Mouse (Mus musculus) yolk sac, embryonic 10.5 days (tissue): ENCODE data around the gene Hexim1.
A peak's percentile ranks its signal among the peaks of the same experiment; 100 is the strongest.

Experiments used
- DNase-seq: peaks from one replicate; pipeline ENCODE4 v3.0.0-alpha.2; 2017; ENCODE audit warnings: low spot score

Hexim1 gene

DNA sequence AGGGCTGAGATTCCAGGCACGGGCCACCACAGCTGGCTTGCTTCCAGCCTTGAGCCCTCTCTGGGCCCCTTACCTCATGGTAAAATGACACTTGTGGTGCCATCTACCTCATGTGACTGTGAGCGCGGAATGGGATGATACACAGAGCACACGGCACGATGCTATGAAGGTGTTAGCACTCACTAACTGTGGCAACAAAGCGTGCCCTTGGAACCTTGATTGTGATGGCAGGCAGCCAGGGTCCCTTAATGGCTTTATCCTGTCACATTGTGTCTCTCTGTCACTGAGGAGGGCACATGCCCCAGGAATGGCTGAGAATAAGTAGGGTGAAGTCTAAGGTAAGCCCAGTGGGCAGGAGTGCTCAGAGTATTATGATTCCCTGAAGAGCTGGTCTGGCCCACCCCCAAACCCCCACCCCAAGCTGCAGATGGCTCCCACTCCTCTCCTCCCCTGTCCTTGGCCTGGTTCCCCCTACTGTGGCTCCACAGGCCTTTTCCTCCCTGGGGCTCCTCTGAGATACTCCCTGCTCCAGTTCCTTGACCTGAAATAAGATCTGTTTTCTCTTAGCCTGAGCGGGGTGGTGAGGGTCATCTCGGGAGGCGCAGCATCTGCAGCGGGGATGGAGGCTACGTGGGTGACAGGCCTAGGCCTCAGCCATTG, 17.4 kb upstream of the Hexim1 start:
- no peak for DNase-seq

DNA sequence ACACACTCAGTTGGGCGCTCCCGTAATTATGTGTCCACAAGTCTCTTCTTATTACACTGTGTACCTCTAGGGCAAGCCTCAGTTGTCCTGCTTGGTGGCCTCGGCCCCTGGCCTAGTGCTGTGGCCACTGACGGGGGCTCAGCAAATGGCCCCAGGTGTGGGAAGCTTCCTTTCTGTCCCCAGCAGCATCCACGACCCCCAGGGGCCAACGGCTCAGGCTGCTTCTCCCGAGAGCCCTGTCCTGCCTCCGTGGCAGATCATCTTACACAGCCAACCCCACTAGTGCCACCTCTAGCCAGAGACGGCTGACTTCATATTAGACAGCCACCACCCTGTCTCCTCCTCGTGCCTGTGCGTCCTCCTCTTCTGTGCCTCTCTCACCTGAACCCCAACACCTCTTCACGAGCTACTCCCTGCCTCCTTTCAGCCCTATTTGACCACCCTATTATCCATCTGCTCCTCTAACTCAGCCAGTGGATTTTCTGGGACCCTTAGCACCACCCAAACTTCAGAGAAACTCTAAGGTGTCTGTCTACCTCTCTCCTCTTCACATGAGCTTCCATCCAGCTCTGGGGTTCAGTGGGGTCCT, 16.6 kb upstream of the Hexim1 start:
- DNase-seq: no peak

DNA sequence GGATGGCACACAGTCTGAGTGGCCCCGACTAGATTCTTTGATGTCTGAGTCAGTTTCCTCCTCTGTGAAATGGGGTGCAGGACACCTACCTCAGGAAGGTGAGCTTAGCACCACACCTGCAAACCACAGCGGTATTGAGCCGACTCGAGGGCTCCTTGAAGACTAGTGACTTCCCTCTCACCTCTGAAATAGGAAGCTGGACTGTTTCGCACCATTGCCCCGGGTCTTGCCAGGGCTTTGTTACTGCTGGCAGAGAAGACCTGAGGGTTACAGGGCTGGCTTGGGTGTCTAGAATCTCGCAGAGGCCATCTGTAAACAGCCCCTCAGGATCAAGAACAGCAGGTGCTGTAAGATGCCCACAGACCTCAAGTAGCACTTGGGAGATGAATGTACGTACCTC, 15.7 kb upstream of the Hexim1 start:
- DNase-seq: no peak

DNA sequence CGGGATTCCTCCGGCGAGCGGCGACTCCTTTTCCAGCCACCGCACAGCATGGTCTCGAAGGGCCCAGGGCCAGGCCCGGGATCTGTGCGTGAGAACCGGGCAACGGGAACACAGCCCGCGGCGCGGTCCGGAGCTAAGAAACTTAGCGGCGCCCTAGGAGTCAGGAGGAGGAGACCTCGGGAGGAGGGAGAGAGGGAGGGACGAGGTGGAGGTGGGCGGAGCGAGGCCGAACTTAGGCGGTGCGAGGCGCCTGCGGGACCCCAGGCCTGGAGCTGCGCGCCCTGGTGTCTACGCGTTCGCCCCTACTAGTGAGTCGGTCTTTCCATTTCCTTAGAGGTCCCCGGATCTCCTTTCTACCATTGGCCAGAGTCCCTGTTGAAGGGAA, 14.6 kb upstream of the Hexim1 start, which contains the start of the genes Plcd3 and Acbd4:
Gene Plcd3, minus strand, starts transcription at position 178 of the 385 bp plus-strand sequence.
Gene Acbd4, plus strand, starts transcription at position 202 of the 385 bp plus-strand sequence.
- DNase-seq: peak; percentile 88

DNA sequence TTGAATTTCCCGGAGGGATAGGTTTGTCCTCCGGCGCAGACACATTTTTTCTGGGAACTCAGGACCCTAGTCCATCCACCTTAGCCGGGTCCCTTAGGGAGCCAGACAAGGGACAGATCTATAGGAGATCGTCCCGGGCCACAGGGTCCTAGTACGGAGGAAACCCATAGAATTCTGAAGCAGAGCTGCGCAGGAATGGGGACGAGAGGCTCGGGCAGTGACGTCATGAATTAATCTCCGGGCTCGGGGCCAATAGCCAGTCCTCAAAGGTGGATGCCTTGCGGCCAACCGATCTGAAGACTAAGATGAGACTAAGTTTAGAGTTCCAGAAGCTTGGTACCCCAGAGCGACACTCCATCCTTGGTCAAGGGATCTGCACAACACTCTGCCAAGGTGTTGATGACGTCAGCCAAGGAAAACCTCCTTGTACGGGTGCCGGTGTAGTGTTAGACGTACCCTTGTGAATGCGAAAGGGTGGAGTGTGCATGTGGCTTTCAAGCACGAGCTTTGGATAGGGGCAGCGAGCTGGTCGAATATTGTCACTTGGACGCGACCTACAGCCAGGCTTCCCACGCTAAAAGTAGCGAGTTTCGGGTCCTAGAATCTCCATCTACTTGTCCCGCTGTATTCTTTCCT, 14.0 kb upstream of the Hexim1 start:
- DNase-seq: peak; percentile 65

DNA sequence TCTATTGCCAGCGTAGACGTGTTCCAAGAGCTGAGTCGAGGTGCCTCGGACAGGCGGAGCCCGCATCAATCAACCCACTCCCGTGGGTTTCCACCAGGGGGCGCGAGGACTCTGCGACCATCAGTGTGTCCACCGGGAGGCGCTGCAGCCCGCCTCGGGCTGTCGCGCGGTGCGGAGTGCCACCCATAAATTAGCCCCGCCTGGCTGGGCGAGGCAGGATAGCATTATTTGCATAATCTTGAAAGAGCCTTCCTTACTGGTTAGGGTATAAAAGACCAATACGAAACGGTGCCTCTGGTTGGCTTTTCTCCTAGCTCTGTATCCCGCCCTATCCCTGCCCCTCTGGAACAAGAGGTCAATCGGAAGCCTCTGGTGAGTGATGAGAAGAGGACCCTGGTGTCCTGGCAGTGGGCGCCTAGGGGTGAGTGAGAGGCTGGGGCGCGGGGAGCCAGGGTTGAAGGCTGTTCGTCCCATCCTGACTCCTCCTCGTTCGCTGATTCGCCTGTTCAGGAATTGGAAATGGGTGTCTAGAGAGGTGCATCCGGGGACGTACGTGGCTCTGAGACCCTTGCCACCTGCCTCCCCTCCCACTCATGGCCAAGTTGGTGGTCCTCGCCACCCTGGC, 13.2 kb upstream of the Hexim1 start:
- peak; percentile 96 for DNase-seq

DNA sequence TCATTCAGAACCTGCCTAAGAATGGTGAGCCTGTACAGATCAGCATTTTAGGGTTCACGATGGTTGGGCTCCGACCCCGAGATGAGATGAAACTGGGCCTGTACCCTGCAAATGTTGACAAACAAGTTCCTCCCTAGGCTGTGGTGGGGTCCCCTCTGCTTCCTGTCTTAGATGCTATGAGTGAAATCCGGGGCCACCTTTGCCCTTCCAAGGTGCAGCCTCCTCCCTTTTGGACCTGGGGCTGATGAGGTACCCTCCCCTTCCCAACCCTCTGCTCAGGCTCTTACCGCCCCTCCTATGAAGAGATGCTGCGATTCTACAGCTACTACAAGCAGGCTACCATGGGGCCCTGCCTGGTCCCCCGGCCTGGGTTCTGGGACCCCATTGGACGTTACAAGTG, 12.4 kb upstream of the Hexim1 start:
- DNase-seq: no peak

DNA sequence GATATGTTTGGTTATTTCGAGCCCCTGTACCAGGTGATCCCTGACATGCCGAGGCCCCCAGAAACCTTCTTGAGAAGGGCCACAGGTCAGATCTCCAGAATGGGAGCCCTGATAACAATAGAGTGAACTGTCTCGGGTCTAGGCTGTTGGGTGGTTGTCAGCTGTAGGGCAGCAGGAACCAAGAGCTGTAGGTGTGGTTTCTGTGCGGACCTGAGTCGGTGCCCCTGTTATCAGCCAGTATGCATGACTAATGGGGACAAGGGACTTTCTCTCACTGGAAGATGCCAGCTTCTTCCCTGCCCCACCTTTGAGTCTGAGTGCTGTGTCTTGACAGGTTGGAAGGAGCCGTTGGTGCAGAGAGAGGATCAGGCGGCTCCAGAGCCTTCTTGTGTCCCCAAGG, 11.6 kb upstream of the Hexim1 start:
- no peak for DNase-seq

DNA sequence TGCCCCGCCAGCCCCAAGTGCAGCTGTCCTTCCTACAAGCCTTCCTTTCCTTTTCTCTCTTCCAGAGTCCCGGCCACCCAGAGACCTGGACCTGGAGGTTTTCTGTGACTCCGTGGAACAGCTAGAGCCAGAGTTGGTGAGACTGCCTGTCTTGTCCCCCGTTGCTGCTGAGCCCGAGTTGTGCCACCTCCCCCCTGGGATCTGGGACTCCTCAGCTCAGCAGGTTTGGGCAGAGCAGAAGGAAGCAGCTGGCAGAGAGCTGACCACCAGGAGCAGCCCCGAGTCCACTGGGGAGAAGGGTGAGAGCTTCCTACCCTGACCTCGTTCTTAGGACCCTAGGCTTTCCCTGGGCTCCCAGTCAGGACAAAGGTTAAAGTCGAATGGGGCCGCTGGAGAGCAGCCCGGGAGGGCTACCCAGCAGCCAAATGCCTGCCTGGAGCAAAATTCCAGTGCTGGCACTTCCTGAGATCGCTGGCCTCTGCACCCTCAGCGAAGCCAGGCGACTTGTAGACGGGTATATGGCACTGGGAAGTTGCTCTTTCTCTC, 10.8 kb upstream of the Hexim1 start:
- peak; percentile 71 for DNase-seq

DNA sequence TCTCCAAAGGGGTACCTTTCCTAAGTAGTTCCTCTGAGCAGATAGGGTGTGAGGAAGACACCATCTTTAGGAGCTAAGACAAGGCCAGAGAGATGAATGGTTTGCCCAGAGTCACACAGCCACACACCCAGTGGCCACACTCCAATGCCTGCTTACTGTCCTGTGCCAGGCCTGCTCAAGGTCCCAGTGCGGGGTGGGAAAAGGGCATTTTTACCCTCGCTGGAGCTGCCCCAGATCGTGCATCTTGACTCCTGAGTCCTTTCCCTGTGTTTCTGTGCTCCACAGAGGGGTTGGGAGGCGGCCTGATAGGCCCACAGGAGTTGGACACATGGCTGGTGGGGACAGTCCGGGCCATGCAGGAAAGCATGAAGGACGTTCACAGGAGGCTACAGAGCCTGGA, 10.2 kb upstream of the Hexim1 start:
- DNase-seq: no peak

DNA sequence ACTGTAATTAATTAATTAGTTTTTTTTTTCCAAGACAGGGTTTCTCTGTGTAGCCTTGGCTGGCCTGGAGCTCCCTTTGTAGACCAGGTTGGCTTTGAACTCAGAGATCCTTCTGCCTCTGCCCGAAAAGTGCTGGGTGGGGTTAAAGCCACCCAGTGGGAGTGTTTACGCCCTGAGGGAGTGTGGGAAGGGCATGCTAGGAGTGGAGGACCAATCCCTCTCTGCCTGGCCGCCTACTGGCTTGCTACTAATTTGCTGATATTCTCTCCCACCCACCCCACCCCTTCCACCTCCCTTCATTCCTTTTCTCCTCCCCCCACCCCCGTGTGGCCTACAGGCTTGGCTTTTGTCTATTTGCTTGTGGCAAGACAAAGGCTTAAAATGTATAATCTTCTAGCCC, 9.6 kb upstream of the Hexim1 start:
- no peak for DNase-seq

DNA sequence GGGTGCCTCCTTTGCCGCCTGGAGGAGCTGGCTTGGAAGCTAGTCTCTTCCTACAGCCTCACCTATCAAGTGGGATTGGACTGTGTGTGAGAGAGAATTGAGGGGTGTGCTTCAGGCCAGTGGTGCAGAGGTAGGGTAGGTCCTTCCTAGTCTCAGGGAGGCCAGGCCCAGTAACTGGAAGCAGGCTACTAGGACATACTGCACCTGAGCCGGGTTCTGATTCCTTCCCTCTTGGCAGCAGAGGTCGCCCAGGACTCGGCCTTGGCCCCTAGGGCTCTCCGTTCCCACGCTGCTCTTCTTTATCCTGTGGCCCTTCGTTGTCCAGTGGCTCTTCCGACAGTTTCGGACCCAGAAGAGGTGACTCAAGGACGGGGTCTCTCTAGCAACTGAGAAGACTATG, 4.7 kb upstream of the Hexim1 start:
- DNase-seq: no peak

DNA sequence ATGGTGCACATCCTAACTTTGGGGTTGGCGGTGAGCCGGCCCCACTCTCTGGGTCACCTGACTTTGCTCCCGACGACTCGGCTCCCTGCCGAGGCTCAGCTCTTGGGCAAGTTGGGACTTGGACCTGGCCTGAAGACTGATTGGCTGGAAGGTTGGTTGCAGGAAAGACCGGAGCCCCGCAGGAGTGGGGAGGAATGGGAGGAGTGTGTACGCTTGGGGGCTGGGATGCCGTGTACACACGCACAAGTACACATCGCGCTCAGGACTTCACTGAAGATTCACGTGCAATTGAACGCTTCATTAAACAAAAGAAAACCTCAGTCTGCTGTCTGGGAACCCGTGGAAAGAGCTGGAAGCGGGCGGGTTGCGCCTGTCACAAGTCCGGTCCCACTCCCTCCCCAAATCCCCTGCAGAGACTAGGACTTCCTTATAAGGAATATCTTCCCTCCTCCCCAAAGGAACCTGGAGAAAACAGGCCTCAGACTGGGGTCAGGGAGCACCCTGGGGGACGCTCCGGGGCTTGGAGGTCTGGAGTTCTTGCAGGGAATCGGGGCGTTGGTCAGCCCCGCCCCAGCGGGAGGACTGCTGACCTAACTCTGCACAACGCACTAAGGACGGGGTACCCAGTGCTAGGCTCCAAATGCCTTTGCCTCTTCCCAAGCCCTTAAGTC, 4.0 kb upstream of the Hexim1 start:
- peak; percentile 85 for DNase-seq

DNA sequence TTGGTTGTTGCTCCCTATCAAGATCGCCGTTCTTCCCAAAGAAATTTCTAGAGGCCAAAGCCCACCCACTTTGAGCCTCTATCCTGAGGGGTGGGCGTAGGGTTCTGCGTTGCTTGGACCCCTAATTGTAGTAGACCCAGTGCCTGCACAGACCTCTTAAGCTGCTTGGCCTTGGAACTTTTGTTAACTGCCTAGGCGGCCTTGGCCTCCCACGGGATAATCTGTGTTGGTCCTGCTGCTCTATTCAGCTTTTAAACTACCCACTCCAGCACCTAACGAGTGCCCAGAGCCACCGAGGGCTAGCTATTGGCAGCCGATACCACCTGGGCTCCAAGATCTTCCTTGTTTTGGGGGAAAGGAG, 3.5 kb upstream of the Hexim1 start:
- DNase-seq: no peak

DNA sequence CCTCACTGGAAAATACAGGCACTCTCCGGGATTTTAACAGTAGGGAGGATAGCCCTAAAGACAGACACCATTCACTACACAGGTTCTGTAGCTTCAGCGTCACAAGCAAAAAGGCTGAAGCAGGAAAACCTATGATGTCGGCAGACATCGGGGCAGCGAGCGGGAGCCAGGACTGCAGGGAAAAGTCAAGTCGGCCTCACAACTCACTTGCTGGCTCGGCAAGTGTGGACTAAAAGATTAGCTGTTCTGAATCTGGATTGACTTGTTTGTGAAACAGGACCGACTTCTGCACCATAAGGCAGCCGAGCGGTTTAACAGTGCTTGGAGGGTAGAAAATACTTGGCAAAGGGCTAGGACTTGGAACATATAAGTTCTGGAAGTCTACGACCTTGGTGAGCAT, 3.0 kb upstream of the Hexim1 start:
- no peak for DNase-seq

DNA sequence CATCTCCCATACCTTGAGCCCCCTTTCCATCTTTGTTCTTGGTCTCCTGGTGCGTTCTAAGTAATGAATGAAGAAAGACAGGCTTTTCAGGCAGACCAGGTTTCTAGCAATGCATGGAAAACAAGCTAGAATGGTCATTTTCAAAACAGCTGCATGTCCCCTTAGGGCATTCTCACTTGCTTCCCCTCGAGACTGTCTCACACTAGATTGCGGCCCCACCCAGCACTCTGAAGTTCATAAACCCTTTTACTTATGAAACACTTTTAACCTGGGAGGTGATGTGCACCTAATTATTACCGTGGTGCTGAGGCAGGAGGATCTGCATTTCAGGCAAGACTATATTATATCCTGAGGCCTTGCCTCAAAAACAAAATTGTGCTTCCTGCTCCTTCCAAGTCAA, 2.3 kb upstream of the Hexim1 start:
- no peak for DNase-seq

DNA sequence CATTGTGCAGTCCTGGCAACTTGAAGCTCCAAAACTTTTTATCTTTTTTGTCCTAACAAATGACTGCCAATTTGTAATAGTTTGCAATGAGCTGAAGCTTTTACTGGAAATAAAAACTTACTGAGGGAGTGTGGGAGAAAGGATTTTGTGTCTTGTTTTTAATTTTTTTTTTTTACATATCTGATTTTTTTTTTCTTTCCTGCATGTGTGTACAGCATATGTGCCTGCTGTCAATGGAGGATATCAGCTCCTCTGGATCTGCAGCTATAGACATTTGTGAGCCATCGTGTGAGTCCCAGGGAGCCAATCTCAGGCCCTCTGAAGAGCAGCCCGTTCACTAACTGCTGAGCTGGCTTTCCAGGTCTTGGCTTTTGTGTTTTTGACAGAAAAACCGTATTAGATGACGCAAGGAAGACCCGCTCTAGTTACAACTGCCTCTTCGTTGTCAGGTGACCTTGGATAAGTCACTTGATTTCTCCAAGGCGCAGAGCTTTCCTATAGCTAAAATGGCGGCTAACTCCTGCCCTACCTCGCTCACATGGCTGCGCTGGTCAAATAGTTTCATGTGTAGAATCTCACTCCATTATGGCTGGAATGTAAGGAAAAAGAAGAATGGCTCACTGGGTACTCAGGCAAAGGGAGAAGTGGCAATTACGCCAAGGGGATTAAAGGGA, 1.6 kb upstream of the Hexim1 start:
- DNase-seq: peak; percentile 63

DNA sequence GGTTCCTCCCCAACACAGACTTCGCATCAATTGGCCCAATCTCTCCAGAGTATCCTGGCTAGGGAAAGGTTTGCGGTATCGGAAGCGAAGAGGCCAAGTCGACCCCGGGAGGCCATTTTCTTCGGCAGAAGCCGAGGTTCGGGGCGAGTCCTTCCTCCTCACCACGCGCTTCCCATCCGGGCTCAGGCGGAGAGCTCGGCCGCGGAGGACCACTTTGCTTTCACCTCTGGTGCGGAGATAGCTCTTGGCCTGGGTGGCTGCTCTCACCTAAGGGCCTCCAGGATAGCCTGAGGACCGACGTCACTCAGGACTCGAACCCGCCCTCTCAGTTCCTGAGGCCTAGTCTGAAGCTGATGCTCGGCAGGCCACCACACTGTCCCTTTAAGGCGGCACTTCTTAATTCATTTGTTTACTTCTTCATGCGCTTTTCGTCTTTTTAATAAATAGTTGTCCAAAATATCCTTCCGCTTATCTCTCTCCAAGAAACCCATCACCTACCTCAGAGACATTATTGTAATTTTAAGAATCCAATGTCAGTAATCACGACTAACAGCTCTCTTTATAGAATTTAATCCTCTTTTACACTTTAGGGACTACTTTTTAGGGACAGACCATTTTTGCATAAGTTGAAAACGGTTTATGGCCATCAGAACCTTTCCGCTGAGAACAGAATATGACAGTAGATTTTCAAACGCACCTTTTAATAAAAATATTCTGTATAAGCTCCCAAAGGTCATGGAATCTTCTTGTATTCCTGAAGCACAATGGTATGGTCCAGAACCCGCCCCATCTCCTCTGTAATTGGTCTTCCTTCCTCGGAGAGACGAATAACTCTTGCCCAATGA, 646 bp upstream of the Hexim1 start:
- DNase-seq: peak; percentile 91

DNA sequence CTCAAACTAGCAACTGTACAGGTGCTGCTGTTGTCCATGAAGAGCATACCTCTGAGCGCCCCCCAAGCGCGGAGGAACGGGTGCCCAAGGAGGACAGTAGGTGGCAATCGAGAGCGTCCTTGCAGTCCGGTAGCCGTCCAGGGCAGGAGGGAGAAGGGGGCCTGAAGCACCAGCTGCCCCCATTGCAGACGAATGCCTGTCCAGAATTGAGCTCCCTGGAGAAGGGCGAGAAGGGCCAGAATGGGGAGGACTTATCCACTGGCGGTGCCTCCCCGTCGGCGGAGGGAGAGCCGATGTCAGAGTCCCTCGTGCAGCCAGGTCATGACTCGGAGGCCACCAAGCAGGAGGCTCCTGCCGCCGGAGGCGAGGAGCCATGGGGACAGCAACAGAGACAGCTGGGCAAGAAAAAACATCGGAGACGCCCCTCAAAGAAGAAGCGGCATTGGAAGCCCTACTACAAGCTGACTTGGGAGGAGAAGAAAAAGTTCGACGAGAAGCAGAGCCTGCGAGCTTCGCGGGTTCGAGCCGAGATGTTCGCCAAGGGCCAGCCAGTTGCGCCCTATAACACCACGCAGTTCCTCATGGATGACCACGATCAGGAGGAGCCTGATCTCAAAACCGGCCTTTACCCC, 1.0 kb downstream of the Hexim1 start:
- DNase-seq: peak; percentile 85

DNA sequence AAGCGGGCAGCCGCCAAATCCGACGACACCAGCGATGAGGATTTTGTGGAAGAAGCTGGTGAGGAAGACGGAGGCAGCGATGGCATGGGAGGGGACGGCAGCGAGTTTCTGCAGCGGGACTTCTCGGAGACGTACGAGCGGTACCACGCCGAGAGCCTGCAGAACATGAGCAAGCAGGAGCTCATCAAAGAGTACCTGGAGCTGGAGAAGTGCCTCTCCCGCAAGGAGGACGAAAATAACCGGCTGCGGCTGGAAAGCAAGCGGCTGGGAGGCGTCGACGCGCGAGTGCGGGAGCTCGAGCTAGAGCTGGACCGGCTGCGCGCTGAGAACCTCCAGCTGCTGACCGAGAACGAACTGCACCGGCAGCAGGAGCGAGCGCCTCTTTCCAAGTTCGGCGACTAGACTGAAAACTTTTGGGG, 1.6 kb downstream of the Hexim1 start:
- no peak for DNase-seq
